Mouse (Mus musculus): Measurements from ENCODE around the gene Kiss1.

Gene Kiss1

DNA sequence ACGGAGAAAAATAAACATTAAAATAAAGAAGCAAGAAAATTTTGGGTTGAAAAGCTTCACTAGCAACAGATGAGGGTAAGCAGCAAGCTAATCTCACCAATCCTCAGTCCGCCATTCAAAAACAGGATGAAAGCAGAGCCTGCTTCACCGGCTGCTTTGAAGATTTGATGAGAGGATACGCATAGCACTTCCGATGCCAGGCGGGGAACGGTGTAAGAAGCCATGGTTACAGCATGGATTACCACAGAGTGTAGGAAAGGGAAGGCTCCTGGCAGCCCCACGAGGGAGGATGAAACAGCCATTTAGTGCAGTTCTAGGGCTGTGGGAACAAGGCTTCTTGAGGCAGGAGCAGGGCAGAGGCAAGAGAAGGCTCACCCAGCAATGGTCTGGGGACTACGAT, 30.1 kb downstream of the Kiss1 start:
- in situ Hi-C loops (cut with MboI; ENCODE audit: low pct_unique_long_range_greater_than_20kb in 1 of 2, low sequenced_read_pairs in 2 of 2, unreplicated experiment in 1 of 2): loop anchor here (5.0 to 10.0 kb wide), 2 partner anchors 34 to 307 kb away; partner anchors contain the start of gene Pik3c2b (in 1 of the 2)

DNA sequence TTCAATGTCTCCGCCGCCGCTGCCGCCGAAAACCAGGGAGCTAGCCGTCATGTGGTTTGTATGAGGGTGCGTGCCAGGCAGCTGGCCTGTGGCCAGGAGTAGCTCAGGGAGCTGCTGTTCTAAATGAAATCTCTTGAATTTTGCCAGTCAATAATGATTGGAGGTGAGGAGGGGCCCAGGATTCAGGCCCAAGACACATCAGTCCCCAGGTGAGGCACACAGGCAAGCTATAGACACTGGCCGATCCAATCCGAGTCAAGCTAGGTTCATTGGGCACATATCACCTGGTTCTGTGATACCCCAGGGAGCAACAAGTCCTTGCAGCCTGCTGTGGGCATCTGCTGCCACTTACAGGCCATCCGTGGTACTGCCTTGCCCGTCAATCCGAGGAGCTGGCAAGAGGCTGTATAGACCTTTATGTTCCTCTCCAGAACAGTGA, 31.7 kb downstream of the Kiss1 start:
- in situ Hi-C loops (cut with MboI; ENCODE audit: low pct_unique_long_range_greater_than_20kb in 1 of 2, low sequenced_read_pairs in 2 of 2, unreplicated experiment in 1 of 2): loop anchor here (5.0 to 10.0 kb wide), 2 partner anchors 36 to 309 kb away; partner anchors contain the start of gene Pik3c2b (in 1 of the 2)

DNA sequence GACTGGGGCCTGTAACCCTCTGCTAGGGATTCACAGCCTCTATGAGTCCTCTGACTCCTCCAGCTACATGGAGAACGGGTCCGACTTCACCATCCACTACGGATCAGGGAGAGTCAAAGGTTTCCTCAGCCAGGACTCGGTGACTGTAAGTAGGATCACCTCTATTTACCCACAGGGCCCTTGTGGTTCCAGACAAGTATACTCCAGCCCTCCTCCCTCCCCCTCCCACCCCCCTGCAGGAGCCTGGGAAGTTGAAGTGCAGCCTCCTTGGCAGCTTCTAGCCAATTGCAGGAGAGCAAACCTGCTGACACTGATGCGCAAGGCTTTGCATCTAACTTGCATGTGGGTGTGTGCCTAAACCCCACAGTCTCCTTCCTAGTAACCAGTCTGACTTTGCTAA, 33.8 kb downstream of the Kiss1 start:
- in situ Hi-C loops (cut with MboI; ENCODE audit: low pct_unique_long_range_greater_than_20kb in 1 of 2, low sequenced_read_pairs in 2 of 2, unreplicated experiment in 1 of 2): loop anchor here (5.0 to 10.0 kb wide), 3 partner anchors 173 to 311 kb away; partner anchors contain the start of gene Pik3c2b (in 1 of the 2)

DNA sequence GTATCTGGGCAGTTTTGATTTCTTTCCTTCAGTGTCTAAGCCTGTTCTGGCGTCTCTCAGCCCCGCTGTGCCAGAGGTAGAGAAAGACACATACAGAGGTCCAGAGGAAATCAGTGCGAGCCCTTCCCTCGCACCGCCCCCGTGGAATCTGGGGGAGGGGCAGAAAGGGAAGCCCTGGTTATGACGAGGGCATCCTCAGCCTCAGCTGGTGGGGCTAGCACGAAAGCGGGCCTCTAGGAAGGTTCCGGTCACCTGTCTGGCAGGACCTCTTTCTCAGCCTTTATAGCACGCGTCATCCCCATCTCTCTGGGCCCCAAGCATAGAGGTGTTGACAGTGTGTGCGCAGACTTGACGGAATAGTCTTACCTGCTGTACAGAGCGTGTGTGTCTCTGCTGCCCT, 34.2 kb downstream of the Kiss1 start:
- in situ Hi-C loops (cut with MboI; ENCODE audit: low pct_unique_long_range_greater_than_20kb in 1 of 2, low sequenced_read_pairs in 2 of 2, unreplicated experiment in 1 of 2): loop anchor here (5.0 to 10.0 kb wide), 3 partner anchors 174 to 311 kb away; partner anchors contain the start of gene Pik3c2b (in 1 of the 2)

DNA sequence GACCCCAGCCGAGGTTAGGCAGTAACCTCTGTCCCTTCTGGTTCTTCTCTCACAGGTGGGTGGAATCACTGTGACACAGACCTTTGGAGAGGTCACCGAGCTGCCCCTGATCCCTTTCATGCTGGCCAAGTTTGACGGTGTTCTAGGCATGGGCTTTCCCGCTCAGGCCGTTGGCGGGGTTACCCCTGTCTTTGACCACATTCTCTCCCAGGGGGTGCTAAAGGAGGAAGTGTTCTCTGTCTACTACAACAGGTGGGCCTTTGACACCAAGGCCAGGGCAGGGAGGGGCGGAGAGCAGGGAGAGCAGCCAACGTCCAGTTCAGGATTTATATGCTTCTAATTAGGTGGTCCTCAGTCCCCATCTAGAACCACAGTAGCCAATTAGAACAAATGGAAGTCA, 34.7 kb downstream of the Kiss1 start:
- in situ Hi-C loops (cut with MboI; ENCODE audit: low pct_unique_long_range_greater_than_20kb in 1 of 2, low sequenced_read_pairs in 2 of 2, unreplicated experiment in 1 of 2): loop anchor here (5.0 to 10.0 kb wide), 3 partner anchors 174 to 312 kb away; partner anchors contain the start of gene Pik3c2b (in 1 of the 2)

DNA sequence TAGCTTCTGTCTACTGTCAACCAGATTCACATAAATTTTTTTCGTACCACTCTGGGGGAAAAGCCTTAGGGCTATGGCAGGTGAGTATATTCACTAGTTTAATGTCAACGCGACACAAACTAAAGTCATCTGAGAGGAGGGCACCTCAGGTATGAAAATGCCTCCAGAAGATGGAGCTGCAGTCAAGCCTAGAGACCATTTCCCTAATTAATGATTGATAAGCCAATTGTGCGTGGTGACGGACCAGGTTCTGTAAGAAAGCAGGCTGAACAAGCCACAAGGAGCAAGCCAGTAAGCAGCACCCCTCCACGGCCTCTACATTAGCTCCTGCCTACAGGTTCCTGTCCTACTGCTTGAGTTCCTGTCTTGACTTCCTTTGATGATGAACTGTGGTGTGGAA, 39.3 kb downstream of the Kiss1 start:
- in situ Hi-C loops (cut with MboI; ENCODE audit: low pct_unique_long_range_greater_than_20kb in 1 of 2, low sequenced_read_pairs in 2 of 2, unreplicated experiment in 1 of 2): no loop called here

DNA sequence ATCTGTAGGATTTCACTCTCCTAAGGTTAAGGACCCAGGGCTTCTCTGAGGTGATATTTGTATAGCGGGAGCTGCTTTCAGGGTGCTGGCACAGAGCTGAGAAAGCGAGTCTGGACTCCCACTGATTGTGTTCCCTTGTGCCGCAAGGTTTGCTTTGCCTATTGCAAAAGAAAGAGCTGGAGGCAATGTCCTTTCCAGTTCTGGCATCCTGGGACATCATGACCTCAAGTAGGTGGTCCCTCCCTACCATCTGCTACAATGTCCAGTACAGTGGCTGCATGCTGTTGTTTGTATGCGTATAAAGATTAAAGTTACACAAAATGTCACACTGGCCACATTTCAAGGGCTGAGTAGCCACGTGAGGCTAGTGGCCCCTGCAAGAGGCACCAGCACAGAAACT, 40.4 kb downstream of the Kiss1 start:
- in situ Hi-C loops (cut with MboI; ENCODE audit: low pct_unique_long_range_greater_than_20kb in 1 of 2, low sequenced_read_pairs in 2 of 2, unreplicated experiment in 1 of 2): no loop called here

DNA sequence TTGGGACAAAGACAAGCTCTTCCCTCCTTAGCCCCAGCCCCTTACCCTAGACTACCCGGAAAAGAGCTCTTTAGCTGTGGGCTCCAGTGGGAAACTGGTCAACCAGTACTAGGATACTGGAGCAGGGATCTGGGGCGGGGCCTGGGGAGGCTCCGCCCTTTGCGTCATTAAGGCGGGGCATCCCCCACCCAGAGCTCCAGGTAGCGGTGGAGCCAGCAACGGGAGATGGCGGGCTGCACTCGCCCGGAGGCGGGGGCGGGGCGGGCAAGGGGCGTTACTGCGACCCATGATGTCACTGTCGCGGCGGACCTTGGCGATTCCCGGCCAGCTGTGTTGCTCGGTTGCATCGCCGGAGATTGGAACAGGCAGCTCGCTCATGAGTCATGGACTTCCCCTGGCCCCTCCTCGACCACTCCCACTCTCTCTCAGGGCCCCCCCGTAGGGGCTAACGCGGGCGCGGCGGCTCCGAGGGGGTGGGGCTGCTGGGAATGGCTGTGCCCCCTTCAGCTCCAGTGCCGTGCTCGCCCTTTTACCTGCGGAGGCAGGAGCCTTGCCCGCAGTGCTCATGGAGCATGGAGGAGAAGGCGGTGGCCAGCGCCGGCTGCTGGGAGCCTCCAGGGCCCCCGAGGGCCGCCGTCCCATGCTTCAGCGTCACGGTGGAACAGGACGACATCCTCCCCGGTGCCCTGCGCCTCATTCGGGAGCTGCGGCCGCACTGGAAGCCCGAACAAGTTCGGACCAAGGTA, 41.8 kb downstream of the Kiss1 start, which contains the start of gene Etnk2:
Etnk2 (plus strand) TSS at position 297 of the 746 bp plus-strand sequence.
- in situ Hi-C loops (cut with MboI; ENCODE audit: low pct_unique_long_range_greater_than_20kb in 1 of 2, low sequenced_read_pairs in 2 of 2, unreplicated experiment in 1 of 2): no loop called here

DNA sequence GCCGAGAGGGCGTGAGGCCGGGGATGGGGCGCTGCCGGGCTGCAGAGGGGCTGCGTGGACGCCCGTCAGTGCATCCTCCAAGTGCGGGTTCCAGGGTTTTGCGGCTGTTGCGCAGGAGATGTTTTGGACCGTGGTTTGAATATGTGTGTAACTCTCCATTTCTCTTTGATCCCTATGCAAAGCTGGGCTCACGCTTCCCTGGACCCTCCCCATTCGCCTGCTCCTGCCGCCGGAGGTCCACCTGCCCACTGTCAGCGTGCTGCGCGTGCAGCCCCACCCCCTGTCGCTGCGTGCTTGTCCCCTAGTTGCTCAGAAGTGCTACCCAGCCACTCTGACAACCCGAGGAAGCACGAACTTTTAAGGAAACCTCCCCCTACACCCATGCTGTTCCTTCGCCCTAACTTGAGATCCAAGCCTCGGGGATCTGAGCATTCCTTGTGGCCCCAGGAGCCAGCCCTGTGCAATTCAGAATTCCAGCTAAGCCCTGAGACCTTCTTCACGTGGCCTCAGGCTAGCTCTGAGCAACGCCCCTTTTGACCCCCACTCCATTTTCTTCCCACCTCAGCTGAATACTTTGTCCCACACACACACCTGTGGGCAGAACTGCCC, 42.5 kb downstream of the Kiss1 start:
- in situ Hi-C loops (cut with MboI; ENCODE audit: low pct_unique_long_range_greater_than_20kb in 1 of 2, low sequenced_read_pairs in 2 of 2, unreplicated experiment in 1 of 2): no loop called here

DNA sequence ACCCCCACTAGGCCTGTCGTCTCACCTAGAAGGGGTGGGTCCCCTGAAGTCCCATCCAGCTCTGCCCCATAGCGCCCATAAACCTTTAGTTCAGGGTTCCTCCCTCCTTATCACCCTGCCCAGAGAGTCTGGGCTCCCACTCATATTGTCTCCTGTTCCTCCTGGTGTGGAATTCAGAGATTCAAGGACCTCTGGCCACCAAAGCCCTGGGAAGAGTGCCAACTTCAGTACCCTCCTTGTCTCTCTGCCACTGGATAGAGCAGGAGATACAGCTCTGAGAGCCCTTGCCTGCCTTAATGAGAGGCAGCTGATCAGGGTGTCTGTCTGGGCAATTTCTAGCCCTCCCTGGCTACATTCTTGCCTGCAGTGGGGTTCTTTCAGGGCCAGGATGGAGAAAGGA, 43.2 kb downstream of the Kiss1 start:
- in situ Hi-C loops (cut with MboI; ENCODE audit: low pct_unique_long_range_greater_than_20kb in 1 of 2, low sequenced_read_pairs in 2 of 2, unreplicated experiment in 1 of 2): no loop called here

DNA sequence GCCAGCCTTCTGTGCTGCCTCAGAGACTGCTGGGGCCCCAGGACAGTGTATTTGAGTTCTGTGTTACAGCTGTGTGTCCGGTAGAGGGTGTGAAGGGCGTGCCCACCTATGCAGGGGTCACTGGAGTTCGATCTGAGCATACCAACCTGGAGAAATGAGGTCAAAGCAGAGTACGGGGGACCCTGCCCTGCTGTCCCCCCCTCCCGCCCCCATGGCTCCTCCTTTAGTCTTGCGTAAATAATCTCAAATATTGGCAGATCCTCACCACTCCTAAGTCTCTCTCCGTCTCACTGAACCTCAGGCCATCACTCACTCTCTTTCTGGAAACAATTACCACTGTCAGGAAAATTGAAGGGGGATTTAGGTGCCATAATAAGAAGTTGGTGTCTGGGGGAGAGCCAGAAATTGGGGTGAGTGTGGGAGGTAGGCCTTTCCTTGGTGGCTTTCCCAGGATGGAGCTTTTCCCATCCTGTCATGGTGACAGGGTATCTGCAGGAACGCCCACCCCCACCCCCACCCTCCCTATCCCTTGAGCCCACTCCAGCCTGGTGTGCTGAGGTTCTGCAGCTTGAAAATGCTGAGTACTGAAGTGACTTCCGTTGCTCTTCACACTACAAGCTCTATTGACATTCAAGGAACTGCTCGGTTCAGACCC, 45.4 kb downstream of the Kiss1 start:
- in situ Hi-C loops (cut with MboI; ENCODE audit: low pct_unique_long_range_greater_than_20kb in 1 of 2, low sequenced_read_pairs in 2 of 2, unreplicated experiment in 1 of 2): no loop called here

DNA sequence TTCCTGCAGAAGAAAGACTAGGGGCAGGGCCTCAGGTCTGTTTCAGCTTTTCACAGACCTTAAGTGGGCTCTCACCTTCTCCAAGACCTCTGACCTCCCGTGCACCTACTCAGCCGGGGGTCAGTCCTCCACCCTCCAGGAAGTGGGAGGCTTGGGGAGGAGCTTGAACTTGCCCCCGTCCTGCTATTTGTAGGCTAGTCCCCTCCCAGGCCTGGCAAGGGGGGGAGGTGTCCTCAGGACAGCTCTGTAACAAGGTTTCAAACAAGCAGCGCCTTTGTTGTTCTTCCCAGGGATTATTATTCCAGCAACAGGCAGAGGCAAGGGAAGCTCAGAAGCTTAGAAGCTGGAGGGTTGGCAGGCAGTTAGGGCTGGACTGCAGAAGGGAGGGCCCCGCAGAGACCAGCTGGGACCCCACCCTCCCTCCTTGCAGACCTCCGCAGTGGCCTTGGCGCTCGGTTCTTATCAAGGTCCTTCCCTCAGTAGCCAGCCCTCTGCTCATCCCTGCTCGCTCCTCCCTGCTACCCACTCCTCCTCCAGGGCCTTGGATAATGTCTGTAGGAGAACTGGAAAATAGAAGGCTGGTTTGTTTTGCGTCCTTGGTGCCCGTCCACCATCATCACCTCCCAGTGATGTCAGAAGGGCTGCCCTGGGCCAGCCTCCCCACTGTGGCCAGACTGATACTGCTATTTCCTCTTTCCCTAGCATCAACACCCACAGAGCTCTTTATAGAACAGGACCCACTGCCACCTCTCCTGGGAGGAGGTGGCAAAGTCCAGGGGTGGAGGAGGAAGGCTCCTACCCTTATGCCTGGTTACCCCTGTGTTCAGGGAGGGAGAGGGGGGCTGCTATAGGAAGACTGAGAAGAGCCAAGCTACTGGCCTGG, 46.2 kb downstream of the Kiss1 start:
- in situ Hi-C loops (cut with MboI; ENCODE audit: low pct_unique_long_range_greater_than_20kb in 1 of 2, low sequenced_read_pairs in 2 of 2, unreplicated experiment in 1 of 2): no loop called here

DNA sequence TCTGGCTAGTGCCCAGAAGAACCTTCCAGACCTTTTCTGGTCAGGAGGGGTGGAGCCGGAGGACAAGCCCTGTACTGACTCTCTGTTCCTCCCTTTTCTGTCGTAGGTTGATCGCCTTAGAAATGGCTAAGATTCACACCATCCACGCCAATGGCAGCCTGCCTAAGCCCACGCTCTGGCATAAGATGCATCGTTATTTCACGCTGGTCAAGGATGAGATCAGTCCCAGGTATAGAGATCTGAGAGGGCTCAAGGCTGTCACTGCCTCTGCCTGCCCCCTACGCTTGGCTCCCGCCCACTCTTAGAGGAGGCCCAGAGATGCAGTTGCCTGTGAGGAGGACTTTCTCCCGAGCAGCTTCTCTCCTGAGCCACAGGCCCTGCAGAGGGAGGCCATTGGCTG, 47.0 kb downstream of the Kiss1 start:
- in situ Hi-C loops (cut with MboI; ENCODE audit: low pct_unique_long_range_greater_than_20kb in 1 of 2, low sequenced_read_pairs in 2 of 2, unreplicated experiment in 1 of 2): no loop called here

DNA sequence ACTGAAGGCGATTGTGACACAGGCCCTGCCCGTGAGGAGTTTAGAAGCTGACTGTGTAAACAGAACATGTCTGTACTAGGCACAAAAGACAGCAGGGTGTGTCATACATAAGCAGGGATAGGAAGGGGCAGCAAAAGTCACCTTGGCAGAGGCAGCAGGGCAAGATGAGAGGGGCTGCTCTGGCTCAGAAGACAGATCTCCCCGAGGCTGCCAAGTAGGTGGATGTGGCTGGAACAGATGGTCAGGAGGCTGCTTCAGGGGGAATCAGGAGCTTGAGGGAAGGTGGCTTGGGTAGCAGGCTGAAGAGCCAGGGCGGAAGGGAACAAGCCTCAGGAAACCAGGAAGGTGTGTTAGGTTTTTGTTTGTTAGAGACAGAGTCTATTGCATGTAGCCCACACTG, 48.7 kb downstream of the Kiss1 start:
- in situ Hi-C loops (cut with MboI; ENCODE audit: low pct_unique_long_range_greater_than_20kb in 1 of 2, low sequenced_read_pairs in 2 of 2, unreplicated experiment in 1 of 2): no loop called here

DNA sequence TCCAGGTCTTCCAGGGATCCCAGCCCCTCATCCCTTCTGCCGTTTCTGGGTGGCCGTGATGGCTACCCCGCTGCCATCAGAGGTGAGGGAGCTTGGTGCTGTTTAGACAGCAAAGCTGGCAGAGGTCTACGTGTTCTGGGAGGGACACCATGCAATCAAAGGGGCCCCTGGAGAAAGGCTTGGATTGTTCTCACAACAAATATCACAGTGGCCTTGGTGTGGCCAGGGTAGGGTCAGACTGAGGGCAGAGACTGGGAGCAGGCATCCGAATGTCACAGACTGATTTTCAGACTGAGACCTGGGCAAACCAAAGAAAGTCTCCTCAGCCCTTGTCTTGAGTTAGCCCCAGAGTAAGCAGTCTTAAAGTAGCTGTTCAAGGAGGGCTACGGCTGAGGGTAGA, 49.8 kb downstream of the Kiss1 start:
- in situ Hi-C loops (cut with MboI; ENCODE audit: low pct_unique_long_range_greater_than_20kb in 1 of 2, low sequenced_read_pairs in 2 of 2, unreplicated experiment in 1 of 2): no loop called here

DNA sequence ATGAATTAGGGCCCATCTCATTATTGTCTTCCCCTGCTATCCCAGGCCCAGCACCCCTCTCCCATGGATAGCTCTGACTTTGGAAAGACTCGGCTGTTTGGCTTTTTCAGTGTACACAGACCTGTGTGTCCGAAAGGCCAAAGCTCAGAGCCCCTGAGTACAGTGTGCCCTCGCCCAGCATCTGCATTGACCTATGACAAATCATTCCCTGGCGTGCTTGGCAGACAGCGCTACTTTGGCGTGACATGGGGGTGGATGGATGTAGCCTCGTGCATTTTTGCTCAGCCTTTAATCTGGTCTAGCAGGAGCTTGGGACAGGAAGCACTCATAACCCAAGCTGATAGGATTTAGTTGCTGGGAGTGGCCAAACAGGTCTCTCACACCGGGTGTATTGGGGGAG, 50.4 kb downstream of the Kiss1 start:
- in situ Hi-C loops (cut with MboI; ENCODE audit: low pct_unique_long_range_greater_than_20kb in 1 of 2, low sequenced_read_pairs in 2 of 2, unreplicated experiment in 1 of 2): no loop called here

DNA sequence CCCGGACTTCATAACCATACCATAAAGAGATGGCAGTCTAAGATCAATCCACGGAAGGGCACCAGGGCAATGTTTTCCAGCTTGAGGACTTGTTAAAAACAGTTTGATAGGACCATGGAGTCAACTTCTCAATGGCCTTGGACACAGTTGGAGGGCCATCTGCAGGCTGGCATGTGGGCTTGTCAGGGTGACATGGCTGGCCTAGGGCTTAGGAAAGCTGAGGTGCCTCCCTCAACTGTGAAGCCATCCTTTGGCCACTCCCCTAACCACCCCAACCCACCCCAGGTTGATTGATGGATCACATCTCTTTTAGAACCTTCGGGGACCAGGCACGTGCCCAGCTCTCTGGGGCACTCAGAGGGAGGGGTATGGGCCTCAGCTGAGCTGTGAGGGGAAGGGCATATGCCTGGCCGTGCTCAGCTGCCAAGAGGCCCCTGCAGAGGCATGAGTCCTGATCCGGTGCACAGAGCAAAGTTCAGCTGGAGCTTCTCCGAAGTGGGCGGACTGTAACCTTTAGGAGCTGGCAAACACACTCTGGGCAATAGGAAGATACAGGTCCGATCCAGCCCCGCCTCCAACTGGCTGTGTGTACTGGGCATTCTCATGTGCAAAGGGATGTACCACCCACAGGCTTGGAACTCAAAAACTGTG, 54.1 kb downstream of the Kiss1 start:
- in situ Hi-C loops (cut with MboI; ENCODE audit: low pct_unique_long_range_greater_than_20kb in 1 of 2, low sequenced_read_pairs in 2 of 2, unreplicated experiment in 1 of 2): no loop called here

DNA sequence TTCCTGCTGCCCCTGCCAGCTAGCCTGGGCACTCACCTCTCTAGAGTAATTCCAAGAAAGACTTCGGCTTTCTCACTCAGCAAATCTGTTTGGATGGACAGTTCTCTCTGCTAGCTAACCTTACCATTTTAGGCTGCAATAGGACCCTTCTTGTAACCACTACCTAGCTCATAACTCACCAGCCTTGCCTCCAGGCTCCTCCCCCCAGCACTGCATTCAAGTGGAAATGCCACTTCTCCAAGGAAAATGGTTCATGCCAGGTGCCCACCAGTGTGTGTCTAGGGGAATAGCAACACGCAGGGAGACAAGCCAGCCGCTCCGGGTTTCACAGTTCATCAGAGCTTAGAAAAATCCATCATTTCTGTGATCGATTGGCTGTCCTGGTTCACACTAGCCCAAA, 55.9 kb downstream of the Kiss1 start:
- in situ Hi-C loops (cut with MboI; ENCODE audit: low pct_unique_long_range_greater_than_20kb in 1 of 2, low sequenced_read_pairs in 2 of 2, unreplicated experiment in 1 of 2): no loop called here

Data from mouse embryonic stem cell (cell line).